Comparison of ENCODE assay signal across 16 mouse cellular contexts in genomic region chr14:23386786-23387185, GRCm38 (mm10).
"Had no signal": no experiment of that assay in that cellular context is flagged by ENCODE, and none has a peak within 500 bp of the region (broad histone marks: within the 10 kb centered on the region; RNA-seq: fewer than 3 reads in every experiment).

No protein-coding gene starts in this region.

- H3K4me2 ChIP-seq: neural tube, embryonic 13.5 days; neural tube, embryonic 15.5 days; stomach, embryonic 15.5 days had no signal

- H3K4me3 ChIP-seq: neural tube, embryonic 13.5 days; neural tube, embryonic 15.5 days; stomach, embryonic 15.5 days had no signal

- DNase-seq: retina, postnatal 1 day; right cerebral cortex, adult 18-20 months; right cerebral cortex, postnatal 14 days; right cerebral cortex, postnatal 25 days; right cerebral cortex, postnatal 4 days; spleen, adult 18-20 months; thymus, adult 18-20 months; thymus, adult 2 months; thymus, postnatal 14 days; thymus, postnatal 25 days; thymus, postnatal 36 days; thymus, postnatal 4 days had no signal

- H3K9me3 ChIP-seq: neural tube, embryonic 13.5 days; neural tube, embryonic 15.5 days; stomach, embryonic 15.5 days had no signal

- H3K27me3 ChIP-seq: neural tube, embryonic 13.5 days; neural tube, embryonic 15.5 days; stomach, embryonic 15.5 days had no signal

- H3K27ac ChIP-seq: neural tube, embryonic 13.5 days; neural tube, embryonic 15.5 days; stomach, embryonic 15.5 days; stomach, postnatal 0 days had no signal

- H3K9ac ChIP-seq: neural tube, embryonic 13.5 days; neural tube, embryonic 15.5 days; stomach, embryonic 15.5 days had no signal

- H3K36me3 ChIP-seq: neural tube, embryonic 13.5 days; neural tube, embryonic 15.5 days; stomach, embryonic 15.5 days had no signal

- H3K4me1 ChIP-seq: stomach, embryonic 15.5 days had no signal
